Mouse (Mus musculus): ENCODE results near the gene Olfr173.

Olfr173 gene

DNA sequence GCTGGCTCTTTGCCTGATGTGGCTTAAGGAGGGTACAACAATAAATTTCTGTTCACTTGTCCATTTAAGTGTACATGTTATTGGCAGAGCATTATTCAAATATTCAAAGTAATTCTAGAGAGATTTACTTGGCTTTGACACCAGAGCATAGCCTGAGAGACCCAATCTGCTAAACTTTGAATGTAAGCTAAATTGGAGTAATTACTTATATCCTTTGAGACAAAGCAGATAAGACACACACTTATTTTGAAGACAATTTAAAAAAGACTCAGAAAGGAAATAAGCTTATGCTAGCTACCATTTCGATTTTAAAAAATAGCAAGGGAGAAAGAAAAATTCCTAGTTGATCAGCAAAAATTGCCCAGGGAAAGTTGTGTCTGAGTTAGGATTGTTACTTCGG, at the start of gene Olfr173:
Gene Olfr173 (minus strand): TSS at position 101 of the 400 bp plus-strand sequence.
- no peak for DNase-seq (ENCODE audit: low spot score)

- no peak for DNase-seq (ENCODE audit: low spot score)
These were observed 26.8 kb upstream of the Olfr173 start, which contains the start of gene Olfr175-ps1 for GRCm38 (mm10) chr16:58826732-58827319. Gene Olfr175-ps1 (minus strand): TSS chr16:58826782.

DNA sequence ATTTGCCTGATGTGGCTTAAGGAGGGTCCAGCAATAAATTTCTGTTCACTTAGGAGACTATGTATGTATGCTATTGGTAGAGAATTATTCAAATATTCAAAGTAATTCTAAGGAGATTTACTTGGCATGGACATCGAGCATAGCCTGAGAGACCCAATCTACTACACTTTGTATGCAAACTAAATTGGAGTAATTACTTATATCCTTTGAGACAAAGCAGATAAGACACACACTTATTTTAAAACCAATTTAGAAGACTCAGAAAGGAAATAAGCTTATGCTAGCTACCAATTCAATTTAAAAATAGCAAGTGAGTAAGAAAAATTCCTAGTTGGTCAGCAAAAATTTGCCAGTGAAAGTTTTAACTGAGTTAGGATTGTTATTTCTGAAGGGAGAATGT, 37.0 kb downstream of the Olfr173 start, which contains the start of gene Olfr172:
Gene Olfr172 (minus strand): TSS at position 101 of the 400 bp plus-strand sequence.
- DNase-seq (ENCODE audit: low spot score), result no peak

- DNase-seq (ENCODE audit: low spot score), result no peak
These were observed 43.9 kb downstream of the Olfr173 start for GRCm38 (mm10) chr16:58756191-58756590.

- no peak for DNase-seq (ENCODE audit: low spot score)
These were observed 48.8 kb downstream of the Olfr173 start for GRCm38 (mm10) chr16:58751314-58751713.

DNA sequence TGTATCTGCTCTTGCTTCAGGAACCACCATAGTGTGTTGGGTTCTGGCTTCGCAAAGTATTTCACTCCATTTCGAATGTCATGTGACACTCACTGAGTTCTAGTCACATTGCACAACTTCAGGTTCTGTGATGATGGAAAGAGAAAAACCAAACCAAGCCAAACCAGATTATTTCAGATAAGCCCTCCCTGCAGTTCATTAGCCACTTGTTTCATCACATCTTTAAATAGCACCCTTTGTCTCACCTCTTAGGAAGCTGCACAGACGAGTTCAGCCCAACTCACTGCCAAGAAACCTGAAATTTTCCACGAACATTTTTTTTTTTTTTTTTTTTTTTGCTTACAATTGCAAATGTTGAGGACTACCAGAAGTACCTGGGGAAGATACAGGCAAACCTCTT, 53.4 kb downstream of the Olfr173 start:
- no peak for DNase-seq (ENCODE audit: low spot score)
